Mouse (Mus musculus): Measurements from ENCODE around the gene Tmem132d. TPM values are rescaled to one million over a fixed set of nuclear protein-coding genes. Genes with fewer than 3 reads are reported as not detected.

Gene Tmem132d
- polyA plus RNA-seq, 1 experiment from 2014 or later: 0.57 TPM

DNA sequence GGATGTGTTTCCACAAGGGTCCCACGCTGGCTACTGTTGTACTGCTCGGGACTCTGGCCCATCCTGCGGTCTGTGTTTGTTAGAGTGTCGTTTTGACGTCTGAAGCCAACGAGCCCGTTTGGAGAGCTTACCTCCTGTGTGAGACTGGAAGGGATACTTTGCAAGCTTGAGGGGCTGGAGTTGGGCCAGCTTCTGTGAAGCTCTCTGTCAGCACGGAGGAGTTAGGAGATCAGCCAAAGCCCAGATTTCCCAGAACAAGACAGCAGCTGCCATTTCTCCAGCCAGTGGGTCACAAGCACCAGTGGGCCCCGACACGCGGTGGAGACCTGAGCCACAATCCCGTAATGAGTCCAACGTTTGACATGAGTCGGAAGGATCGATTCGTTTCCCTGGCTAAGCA, 5.2 kb upstream of the Tmem132d start:
- Histone ChIP-seq H3K27ac (no peak overlapping the region), H3K4me3 (no peak overlapping the region), H3K9me3 (replicated peaks) (no peaks in the 10 kb centered on the region), H3K4me1 (peaks cover 9% of the 10 kb centered on the region), H3K9ac (no peak overlapping the region), H3K36me3 (ENCODE audit: poor library complexity, severe bottlenecking) (no peaks in the 10 kb centered on the region), H3K4me2 (no peak overlapping the region), H3K27me3 (peaks cover 71% of the 10 kb centered on the region)
- no peak for ATAC-seq
- WGBS: 62% methylated on average over 16 of the region's 16 CpGs

DNA sequence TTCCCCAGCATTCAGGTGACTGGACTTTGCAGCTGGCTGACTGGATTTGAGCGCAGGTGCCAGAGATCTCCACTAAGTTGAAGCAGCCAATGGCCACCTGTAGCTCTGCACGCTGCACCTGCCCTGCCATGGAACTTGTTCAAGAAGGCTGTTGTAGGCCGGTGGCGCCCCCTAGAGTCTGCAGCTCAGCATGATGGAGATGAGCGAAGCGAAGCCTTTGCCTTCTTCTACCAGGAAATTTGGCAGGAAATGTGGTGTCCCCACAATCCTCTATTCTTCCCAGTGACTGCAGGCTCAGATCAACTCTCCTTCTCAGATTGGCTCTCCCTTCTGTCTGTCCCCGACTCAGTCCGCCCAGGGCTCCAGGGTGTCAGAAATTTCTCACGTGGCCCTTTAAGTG, 4.0 kb upstream of the Tmem132d start:
- Histone ChIP-seq H3K36me3 (ENCODE audit: poor library complexity, severe bottlenecking) (no peaks in the 10 kb centered on the region), H3K4me3 (no peak overlapping the region), H3K9me3 (replicated peaks) (no peaks in the 10 kb centered on the region), H3K27ac (no peak overlapping the region), H3K4me1 (peaks cover 19% of the 10 kb centered on the region), H3K9ac (no peak overlapping the region), H3K27me3 (peaks cover 71% of the 10 kb centered on the region), H3K4me2 (no peak overlapping the region)
- no peak for ATAC-seq
- 14% methylated on average over 9 of the region's 9 CpGs for WGBS

DNA sequence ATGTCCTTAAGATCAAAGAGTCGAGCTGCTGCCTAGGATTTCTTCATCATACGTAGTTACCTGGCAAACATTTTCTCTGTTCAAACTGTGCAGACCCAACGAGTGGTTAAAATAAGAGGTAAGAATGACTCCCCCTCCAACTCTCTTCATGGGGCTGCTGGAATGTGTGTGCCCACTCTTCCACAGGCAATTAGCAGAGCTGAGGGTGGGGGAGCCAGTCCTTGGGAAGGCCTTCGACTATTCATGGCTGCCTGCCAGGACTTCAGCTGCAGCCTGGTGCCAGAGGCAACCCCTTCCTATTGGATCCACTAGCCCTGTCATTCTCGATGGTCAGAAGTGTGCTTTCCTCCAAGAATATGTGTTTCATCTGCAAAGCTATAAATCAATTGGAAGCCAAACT, 2.8 kb upstream of the Tmem132d start:
- no peak overlapping the region for H3K27ac ChIP-seq
- H3K4me2 ChIP-seq: no peak overlapping the region
- WGBS: 44% methylated on average over 5 of the region's 5 CpGs
- no peaks in the 10 kb centered on the region for H3K36me3 ChIP-seq (ENCODE audit: poor library complexity, severe bottlenecking)
- H3K4me3 ChIP-seq: no peak overlapping the region
- peaks cover 73% of the 10 kb centered on the region for H3K27me3 ChIP-seq
- no peaks in the 10 kb centered on the region for H3K9me3 ChIP-seq (replicated peaks)
- H3K9ac ChIP-seq: no peak overlapping the region
- ATAC-seq: 0 out of 2 replicates have a peak, but pooled peaks have one; percentile 44
- peaks cover 12% of the 10 kb centered on the region for H3K4me1 ChIP-seq

DNA sequence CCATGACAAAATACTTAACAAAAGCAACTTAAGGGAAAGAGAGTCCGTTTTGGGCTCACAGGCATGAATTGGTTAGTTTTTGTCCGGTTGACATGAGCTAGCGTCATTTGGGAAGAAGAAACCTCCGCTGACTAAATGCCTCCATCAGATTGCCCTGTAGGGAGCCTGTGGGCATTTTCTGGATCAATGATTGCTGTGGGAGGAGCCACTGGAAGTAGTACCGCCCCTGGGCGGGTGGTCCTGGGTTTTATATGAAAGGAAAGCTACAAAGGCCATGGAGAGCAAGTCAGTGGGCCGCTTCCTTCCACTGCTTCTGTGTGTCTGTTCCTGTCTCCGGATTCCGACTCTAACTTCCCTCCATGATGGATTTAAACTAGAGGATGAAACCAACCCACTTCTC, 909 bp upstream of the Tmem132d start:
- Histone ChIP-seq H3K36me3 (ENCODE audit: poor library complexity, severe bottlenecking) (no peaks in the 10 kb centered on the region), H3K9ac (no peak overlapping the region), H3K27me3 (peaks cover 71% of the 10 kb centered on the region), H3K4me1 (peaks cover 12% of the 10 kb centered on the region), H3K9me3 (replicated peaks) (no peaks in the 10 kb centered on the region), H3K4me3 (no peak overlapping the region), H3K27ac (no peak overlapping the region), H3K4me2 (no peak overlapping the region)
- no peak for ATAC-seq
- 20% methylated on average over 9 of the region's 9 CpGs for WGBS

DNA sequence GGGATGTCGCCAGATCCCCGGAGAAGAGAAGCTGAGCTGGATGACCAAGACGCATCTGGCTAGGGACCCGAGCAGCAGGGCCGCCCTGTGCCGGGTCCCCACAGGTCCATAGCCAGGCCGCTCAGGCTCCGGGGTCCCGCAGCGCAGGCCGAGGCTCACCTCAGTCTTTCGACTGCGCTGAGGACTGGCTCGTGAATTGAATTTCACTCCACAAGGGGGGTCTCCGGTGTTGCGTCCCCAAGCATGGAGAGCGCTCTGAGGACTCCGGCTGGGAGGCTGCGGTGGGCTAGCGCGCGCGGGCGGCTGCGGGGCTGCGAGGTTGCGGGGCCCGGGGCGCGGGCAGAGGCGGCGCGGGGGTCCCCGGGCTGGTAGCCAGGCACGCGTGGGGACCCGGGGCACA, 455 bp downstream of the Tmem132d start:
- WGBS: under 1% methylated on average over 29 of the region's 37 CpGs
- peaks cover 63% of the 10 kb centered on the region for H3K27me3 ChIP-seq
- ATAC-seq: no peak
- peak overlapping the region; percentile 63 for H3K9ac ChIP-seq
- no peaks in the 10 kb centered on the region for H3K9me3 ChIP-seq (replicated peaks)
- H3K4me2 ChIP-seq: peak overlapping the region; percentile 82
- no peak overlapping the region for H3K27ac ChIP-seq
- H3K4me1 ChIP-seq: peaks cover 12% of the 10 kb centered on the region
- no peaks in the 10 kb centered on the region for H3K36me3 ChIP-seq (ENCODE audit: poor library complexity, severe bottlenecking)
- H3K4me3 ChIP-seq: peak overlapping the region; percentile 49

DNA sequence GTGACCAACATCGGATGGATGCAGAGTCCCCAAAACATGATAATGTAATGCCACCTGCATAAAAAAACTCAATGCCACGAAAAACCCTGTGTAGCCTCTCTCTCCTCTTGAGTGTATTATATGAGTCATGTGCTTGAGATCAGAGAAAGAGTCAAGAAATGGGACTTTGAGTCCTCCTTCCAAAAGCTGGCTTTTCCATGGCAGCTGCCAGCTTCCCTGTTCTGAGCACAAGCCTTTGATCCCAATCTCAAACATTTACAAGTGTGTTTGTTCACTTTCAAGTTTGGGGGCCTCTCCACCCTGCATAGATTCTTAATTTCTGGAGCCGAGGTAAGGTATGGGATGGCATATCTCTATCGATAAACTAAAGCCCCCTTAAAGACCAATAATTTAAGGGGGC, 8.2 kb downstream of the Tmem132d start:
- 88% methylated on average over 4 of the region's 4 CpGs for WGBS
- Histone ChIP-seq H3K4me2 (no peak overlapping the region), H3K27me3 (0 out of 2 replicates have a peak, but pooled peaks cover 9% of the 10 kb centered on the region), H3K27ac (no peak overlapping the region), H3K9me3 (replicated peaks) (peaks cover 7% of the 10 kb centered on the region), H3K4me1 (no peaks in the 10 kb centered on the region), H3K36me3 (ENCODE audit: poor library complexity, severe bottlenecking) (no peaks in the 10 kb centered on the region), H3K9ac (no peak overlapping the region), H3K4me3 (no peak overlapping the region)
- no peak for ATAC-seq

DNA sequence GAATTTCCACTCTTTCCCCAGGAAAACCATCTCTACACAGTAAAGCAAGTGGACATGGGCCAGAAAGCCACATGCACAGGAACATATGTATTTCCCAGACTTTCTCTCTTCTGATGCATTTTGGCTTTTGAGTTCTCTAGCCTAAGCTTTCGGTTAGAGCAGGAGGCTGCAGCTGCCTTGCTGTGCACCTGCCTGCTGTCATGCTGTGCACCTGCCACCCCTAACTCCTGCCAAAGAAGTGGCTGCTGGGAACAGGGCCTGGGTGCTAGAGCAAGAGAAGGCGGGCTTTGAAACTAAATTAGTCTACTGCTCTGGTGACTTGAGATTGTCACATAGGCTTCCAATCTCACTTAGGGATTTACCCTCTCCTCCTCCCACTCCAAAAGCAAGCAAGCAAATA, 8.7 kb downstream of the Tmem132d start:
- WGBS: 83% methylated on average over 2 of the region's 2 CpGs

DNA sequence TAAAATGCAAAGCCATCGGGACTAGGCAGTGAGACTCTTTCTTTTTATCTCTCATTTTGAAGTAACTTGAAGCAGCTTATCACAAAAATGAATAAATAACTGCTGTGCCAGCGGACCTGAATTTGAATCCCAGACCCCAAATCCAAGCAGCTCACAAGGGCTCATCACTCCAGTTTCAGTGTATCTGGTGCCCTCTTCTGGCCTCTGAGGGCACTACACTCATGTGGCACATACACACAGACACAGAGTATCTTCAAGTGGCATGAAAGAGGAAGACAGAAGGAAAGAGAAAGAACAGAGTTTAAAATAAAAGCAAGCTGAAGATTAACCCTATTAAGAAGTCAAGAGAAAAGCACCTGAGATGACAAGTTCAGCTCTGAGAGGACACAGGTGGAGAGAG, 10.8 kb downstream of the Tmem132d start:
- Histone ChIP-seq H3K4me3 (no peak overlapping the region), H3K4me1 (peaks cover 10% of the 10 kb centered on the region; the same call in 1 of the 2 replicates), H3K27ac (no peak overlapping the region), H3K4me2 (no peak overlapping the region), H3K36me3 (ENCODE audit: poor library complexity, severe bottlenecking) (no peaks in the 10 kb centered on the region), H3K9me3 (replicated peaks) (peaks cover 7% of the 10 kb centered on the region), H3K9ac (no peak overlapping the region), H3K27me3 (peaks cover 9% of the 10 kb centered on the region; the same call in 1 of the 2 replicates)
- WGBS: 90% methylated on average over 2 of the region's 2 CpGs
- no peak for ATAC-seq

More for the DNA sequence above, 8.7 kb downstream of the Tmem132d start:
- H3K9ac ChIP-seq: no peak overlapping the region
- no peak overlapping the region for H3K4me3 ChIP-seq
- H3K9me3 ChIP-seq (replicated peaks): peaks cover 7% of the 10 kb centered on the region
- no peak overlapping the region for H3K27ac ChIP-seq
- H3K4me1 ChIP-seq: no peaks in the 10 kb centered on the region
- ATAC-seq: no peak
- no peaks in the 10 kb centered on the region for H3K36me3 ChIP-seq (ENCODE audit: poor library complexity, severe bottlenecking)
- H3K27me3 ChIP-seq: 0 out of 2 replicates have a peak, but pooled peaks cover 9% of the 10 kb centered on the region
- H3K4me2 ChIP-seq: no peak overlapping the region

DNA sequence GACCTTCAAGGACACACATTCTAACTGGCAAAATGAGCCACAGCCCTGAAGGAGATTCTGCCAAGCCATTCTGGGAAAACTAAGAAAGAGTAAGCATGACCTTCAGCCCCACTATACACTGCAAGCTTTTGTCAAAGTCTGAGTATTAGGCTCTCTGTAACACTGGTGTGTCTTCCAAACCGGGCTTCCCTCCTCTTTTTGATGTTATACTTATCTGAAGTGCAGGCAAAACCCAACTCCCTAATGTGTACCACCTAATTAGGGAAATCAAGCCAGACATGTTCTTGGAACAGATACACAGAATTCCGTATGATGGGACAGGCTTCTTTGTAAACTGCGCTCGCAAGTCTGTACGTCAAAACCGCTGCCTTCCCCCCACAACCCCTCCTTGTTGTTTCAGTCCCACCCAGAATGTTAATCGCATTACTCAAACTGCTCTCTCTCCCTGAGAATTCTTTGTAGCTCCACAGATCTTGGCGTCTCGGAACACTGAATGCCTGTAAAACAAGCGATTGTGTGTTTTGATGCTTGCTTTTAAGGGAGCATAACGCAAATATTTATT, 14.6 kb downstream of the Tmem132d start:
- Histone ChIP-seq H3K27me3 (peaks cover 13% of the 10 kb centered on the region; the same call in 1 of the 2 replicates), H3K9me3 (replicated peaks) (peaks cover 7% of the 10 kb centered on the region), H3K4me2 (peak overlapping the region; percentile 44), H3K9ac (no peak overlapping the region), H3K36me3 (ENCODE audit: poor library complexity, severe bottlenecking) (no peaks in the 10 kb centered on the region), H3K27ac (no peak overlapping the region), H3K4me1 (peaks cover 10% of the 10 kb centered on the region; the same call in 1 of the 2 replicates), H3K4me3 (peak overlapping the region; percentile 9; the same call in 1 of the 2 replicates)
- peak; percentile 27; the same call in 1 of the 2 replicates for ATAC-seq
- 18% methylated on average over 11 of the region's 11 CpGs for WGBS

DNA sequence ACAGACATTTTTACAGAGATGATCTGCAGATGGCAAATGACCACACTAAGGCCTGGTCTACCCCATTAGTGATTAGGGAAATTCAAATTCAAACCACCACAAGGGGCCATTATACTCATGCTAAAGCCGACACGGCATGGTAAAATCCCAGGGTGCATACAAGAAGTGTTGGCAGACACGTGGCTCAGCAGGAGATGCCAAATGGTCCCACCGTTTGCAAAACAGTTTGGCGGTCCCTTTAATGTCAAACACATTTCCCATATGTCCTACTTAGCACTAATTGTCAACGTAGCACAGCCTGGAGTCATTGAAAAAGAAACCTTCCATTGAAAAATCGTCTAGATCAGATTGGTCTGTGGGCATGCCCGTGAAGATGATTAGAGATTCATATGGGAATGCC, 18.8 kb downstream of the Tmem132d start:
- WGBS: 55% methylated on average over 8 of the region's 8 CpGs
- ATAC-seq: no peak
- H3K4me1 ChIP-seq: peaks cover 9% of the 10 kb centered on the region; the same call in 1 of the 2 replicates
- no peak overlapping the region for H3K27ac ChIP-seq
- peaks cover 4% of the 10 kb centered on the region; the same call in 1 of the 2 replicates for H3K27me3 ChIP-seq
- H3K9me3 ChIP-seq (replicated peaks): no peaks in the 10 kb centered on the region
- no peak overlapping the region for H3K4me2 ChIP-seq
- H3K9ac ChIP-seq: no peak overlapping the region
- H3K36me3 ChIP-seq (ENCODE audit: poor library complexity, severe bottlenecking): no peaks in the 10 kb centered on the region
- H3K4me3 ChIP-seq: no peak overlapping the region

DNA sequence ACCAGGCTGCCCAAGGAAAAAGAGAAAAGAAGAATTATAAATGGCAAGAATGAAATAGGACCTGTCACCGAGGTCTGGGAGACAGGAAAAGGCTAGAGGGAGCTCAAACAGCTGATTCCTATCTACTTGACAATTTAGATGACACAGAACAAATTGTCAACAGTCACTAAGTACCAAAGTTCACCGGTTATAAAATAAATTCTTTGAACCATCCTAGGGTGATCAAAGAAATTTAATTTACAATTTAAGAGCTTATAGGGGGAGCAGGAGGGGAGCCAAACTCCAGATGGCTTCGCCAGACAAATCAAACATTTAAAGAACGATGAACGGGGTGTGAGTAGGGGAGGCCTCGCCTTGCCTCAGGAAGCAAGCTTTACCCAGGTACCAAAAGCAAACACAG, 20.6 kb downstream of the Tmem132d start:
- Histone ChIP-seq H3K36me3 (ENCODE audit: poor library complexity, severe bottlenecking) (no peaks in the 10 kb centered on the region), H3K9ac (no peak overlapping the region), H3K27ac (no peak overlapping the region), H3K4me1 (no peaks in the 10 kb centered on the region), H3K4me2 (no peak overlapping the region), H3K9me3 (replicated peaks) (no peaks in the 10 kb centered on the region), H3K4me3 (no peak overlapping the region), H3K27me3 (0 out of 2 replicates have a peak, but pooled peaks cover 4% of the 10 kb centered on the region)
- no peak for ATAC-seq
- 83% methylated on average over 6 of the region's 6 CpGs for WGBS

DNA sequence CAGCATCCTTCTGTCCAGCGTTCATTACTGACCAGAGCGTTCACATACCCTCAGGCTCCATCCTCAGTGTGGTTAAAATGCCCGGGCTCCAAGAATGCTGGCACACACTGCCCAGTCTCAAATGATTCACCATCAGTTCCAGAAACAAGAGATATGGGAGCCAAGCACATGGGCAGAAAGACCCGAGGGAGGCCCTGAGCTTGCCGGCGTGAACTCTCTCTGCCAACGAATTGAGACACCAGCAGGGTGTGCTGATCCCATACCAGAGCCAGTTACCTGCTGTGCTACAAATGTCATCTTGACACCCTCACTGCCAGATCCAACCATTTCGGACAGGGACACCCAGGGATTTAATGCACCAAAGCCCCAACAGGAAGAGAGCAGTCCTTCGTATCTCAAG, 25.3 kb downstream of the Tmem132d start:
- no peak overlapping the region for H3K4me3 ChIP-seq
- no peaks in the 10 kb centered on the region for H3K4me1 ChIP-seq
- no peak overlapping the region for H3K27ac ChIP-seq
- H3K4me2 ChIP-seq: no peak overlapping the region
- no peak for ATAC-seq
- H3K36me3 ChIP-seq (ENCODE audit: poor library complexity, severe bottlenecking): no peaks in the 10 kb centered on the region
- no peaks in the 10 kb centered on the region for H3K9me3 ChIP-seq (replicated peaks)
- H3K27me3 ChIP-seq: no peaks in the 10 kb centered on the region
- no peak overlapping the region for H3K9ac ChIP-seq
- 83% methylated on average over 9 of the region's 9 CpGs for WGBS

DNA sequence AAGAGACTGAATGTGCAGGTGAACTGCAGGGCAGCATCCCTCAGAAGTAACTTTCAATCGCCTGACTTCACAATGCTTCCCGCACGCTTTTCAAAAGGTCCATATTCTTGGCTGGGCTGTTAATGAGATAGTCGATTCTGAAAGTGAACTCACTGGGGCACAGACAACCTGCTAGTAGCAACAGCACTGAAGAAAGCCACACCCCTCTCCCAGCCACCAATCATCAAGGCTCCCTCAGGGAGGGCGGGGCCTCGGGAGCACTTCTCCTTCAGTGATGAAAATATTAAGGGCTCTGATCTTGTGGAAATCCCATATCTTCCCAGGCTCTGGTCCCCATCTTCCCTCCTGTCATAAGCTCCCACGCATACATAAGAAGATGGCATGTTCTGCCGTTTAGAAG, 27.8 kb downstream of the Tmem132d start:
- no peak for ATAC-seq
- Histone ChIP-seq H3K9ac (no peak overlapping the region), H3K27ac (no peak overlapping the region), H3K4me2 (no peak overlapping the region), H3K4me3 (no peak overlapping the region), H3K4me1 (no peaks in the 10 kb centered on the region), H3K27me3 (no peaks in the 10 kb centered on the region), H3K36me3 (ENCODE audit: poor library complexity, severe bottlenecking) (no peaks in the 10 kb centered on the region), H3K9me3 (replicated peaks) (no peaks in the 10 kb centered on the region)
- WGBS: 90% methylated on average over 8 of the region's 8 CpGs
